Mouse (Mus musculus) adrenal gland (tissue): ENCODE measurements around the gene Olfr533.
"Not testable (repeated sequence)": the region's sequence is repeated elsewhere in the genome, so short reads cannot be mapped to it uniquely, and the experiment has no call there.

ENCODE experiments used
- intact Hi-C: fragments of 180-260 bp; cut with DNase I; formaldehyde crosslinking; loops from one replicate; pipeline ENCODE4 v1.15.1; 2025
- long read RNA-seq, 2 experiments: library from polyadenylated mRNA; unstranded; transcript quantifications; one replicate each; pipeline ENCODE4 v2.0.0; 2020; ENCODE audit warnings: borderline replicate concordance in 1 of 2; ENCODE audit not compliant: insufficient replicate concordance in 1 of 2

Olfr533 gene
- long read RNA-seq, experiment 1: 0 reads
- long read RNA-seq, experiment 2: 0 reads

GRCm38 (mm10) chr7:140463070-140463469 lies at the start of gene Olfr533:
Gene Olfr533 (plus strand): TSS chr7:140463370.
- intact Hi-C loops: not testable (repeated sequence)

DNA sequence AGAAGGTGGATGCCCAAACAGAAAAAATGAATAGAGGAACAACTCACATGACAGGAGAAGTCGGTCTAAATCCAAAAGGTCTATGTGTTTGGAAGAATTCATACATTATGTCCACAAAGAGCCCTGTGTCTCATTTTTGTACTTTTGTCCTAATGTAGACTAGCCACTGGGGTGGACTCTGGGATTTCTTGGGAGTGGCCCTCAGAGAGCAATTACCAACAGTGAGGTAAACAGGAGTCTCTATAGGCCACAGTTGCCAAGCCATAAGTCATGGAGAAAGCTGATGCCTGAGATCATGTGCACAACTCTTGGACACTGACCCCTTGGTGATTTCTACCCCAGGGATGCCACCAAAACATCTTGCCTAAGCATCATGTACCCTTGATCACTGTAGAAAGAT lies 41.6 kb upstream of the Olfr533 start, which contains the start of gene Olfr532:
Olfr532 (minus strand) TSS at position 101 of the 400 bp plus-strand sequence.
- intact Hi-C loops: no loop called here

GRCm38 (mm10) chr7:140443141-140443540 lies 20.0 kb upstream of the Olfr533 start:
- intact Hi-C loops: no loop called here

DNA sequence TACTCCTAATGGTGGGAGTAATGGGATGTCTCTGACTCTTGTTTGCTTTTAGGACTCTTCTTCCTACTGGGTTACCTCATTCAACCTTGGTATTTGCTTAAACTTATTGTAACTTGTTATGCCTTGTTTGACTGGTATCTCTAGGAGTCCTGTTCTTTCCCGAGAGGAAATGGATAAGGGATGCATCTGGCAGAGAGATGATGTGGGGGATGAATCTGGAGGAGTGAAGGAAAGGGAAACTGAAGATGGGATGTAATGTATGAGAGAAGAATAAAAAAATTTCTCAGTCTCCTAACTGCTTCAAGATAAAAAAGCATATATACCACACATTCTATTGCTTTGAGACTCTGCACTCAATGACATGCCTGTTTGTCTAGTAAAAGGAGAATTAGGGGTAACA lies 14.7 kb downstream of the Olfr533 start:
- intact Hi-C loops: no loop called here

DNA sequence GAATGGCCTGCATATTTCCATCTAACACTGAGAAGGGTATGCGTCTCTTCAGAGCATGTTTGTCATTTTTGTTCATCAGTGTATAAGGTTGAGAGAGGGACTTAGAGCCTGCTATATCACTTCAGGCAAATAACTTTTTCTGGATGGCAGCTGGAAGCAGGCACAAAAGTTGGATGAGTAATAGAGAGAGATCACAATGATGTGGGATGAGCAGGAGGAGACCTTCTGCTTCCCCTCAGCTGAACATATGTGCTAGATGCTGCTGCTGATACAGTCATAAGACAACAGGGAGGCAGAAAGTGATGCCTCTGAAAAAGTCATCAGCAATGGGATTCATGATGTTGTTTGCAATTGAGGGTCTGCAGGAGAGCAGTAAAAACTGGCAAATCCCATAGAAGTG lies 15.6 kb downstream of the Olfr533 start:
- intact Hi-C loops: no loop called here

DNA sequence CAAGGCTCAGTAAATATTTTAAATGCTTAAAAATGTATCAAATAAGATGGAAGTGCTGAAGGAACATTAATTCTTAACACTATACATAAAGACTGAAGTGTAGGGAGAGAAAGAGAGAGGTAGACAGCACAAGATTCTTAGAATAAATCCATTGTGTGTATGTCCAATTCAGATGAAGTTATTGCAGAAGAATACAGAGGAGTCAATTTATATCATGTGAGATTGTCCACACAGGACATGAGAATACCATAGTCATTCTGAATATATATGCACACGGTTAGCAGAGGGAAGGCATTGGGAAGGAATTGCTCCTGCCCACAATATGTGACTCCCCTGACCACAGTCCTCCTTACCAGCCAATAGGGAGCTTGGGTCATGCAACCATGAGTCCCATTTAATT lies 20.7 kb downstream of the Olfr533 start, which contains the start of gene Olfr535:
Olfr535 (plus strand) TSS at position 301 of the 400 bp plus-strand sequence.
- intact Hi-C loops: no loop called here

- intact Hi-C loops: no loop called here
Observed at GRCm38 (mm10) chr7:140488981-140489380, 25.8 kb downstream of the Olfr533 start.

- intact Hi-C loops: no loop called here
Observed at GRCm38 (mm10) chr7:140494231-140494630, 31.1 kb downstream of the Olfr533 start.

DNA sequence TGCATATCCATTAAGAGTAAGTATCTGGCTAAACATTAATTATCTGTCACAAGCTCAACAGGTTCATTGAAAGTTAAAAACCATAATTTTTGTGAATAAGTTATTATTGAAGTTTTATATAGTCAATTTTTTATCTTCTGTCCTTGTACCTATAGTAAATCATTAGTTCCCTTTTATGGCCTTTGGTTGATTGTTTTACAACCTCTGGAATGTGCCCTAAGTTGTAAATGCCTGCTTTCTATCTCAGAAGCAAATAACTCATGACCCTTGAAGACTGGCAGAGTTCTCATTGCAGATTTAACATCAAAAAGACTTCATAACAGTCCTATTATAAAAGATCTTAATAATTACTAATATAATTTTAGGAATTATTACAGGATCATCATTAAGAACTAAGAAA lies 31.5 kb downstream of the Olfr533 start:
- intact Hi-C loops: no loop called here

- intact Hi-C loops: not testable (repeated sequence)
Observed at GRCm38 (mm10) chr7:140507346-140508021, 44.3 kb downstream of the Olfr533 start, which contains the start of gene Olfr536. Gene Olfr536 (minus strand): TSS chr7:140507396.
